Mouse (Mus musculus): ENCODE measurements at regions not wholly inside any gene's neighbourhood (a gene's known extent, or its start where the extent isn't known, plus 50 kb on each side); places are given as distances from the start of the nearest gene placed in this dataset.

DNA sequence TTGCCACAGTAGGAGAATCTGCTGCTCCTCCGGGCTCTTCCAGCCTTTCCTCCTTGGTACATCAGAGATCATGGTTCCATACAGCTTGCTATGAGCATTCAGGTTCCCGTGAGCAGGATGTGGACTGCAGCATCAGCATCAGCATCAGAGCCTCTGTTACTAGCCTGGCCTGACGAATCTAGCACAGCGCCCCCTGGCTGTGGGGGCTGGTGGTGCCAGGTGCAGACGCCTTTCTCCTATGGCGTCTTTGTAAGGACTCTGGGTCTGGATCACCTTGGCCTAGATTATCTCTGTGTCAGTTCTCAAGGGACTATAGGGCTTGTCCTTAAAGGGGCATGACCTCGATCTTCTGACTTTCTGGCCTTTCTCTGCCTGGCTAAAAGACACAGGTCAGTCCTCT is 86.0 kb upstream of the Runx3 start:
- TF ChIP-seq CTCF (IDR thresholded peaks at IDR 0.05; ENCODE audit: low read depth) (peak; percentile 97), EP300 (IDR thresholded peaks at IDR 0.05; ENCODE audit: low read depth) (no peak)

All from liver, embryonic 14.5 days (tissue).